Mouse (Mus musculus): ENCODE measurements around the gene Chst5. TPM values are rescaled to one million over a fixed set of nuclear protein-coding genes. Genes with fewer than 3 reads are reported as not detected.

Chst5 gene
- polyA plus RNA-seq, 1 experiment: not detected

DNA sequence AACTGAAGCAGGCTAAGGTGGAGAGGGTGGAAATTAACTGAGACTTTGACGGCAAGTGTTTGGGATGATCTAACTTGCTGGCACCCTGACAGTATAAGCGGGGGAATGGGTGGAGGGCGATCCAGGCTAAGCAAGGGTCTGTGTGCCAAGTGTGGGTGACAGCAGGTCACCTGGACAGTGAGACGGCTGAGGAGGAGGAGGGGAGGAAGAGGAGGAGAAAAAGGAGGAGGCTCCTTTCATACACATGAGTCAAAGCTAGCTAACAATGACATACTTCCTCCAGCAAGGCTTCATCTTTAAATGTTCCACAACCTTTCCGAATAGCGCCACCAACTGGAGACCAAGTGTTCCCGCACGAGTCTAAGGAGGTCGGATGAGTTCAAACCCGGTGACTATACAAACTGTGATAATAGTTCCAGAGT is 13.1 kb upstream of the Chst5 start:
- H3K79me3 ChIP-seq (ENCODE audit: low read depth): no peaks in the 10 kb centered on the region
- H3K36me3 ChIP-seq (ENCODE audit: control insufficient read depth, insufficient read depth): no peaks in the 10 kb centered on the region
- H3K79me2 ChIP-seq (ENCODE audit: control insufficient read depth, insufficient read depth): no peaks in the 10 kb centered on the region
- H3K4me3 ChIP-seq (ENCODE audit: insufficient read depth, poor library complexity, severe bottlenecking): no peak overlapping the region
- peak; percentile 32 for TF ChIP-seq CTCF (IDR thresholded peaks at IDR 0.05; ENCODE audit: control insufficient read depth, insufficient read depth, insufficient read length)
- no peak for TF ChIP-seq FOSL1 (IDR thresholded peaks at IDR 0.05; ENCODE audit: insufficient read depth, low read length, poor library complexity, severe bottlenecking)
- no peak for TF ChIP-seq MYOD1 (IDR thresholded peaks at IDR 0.05; ENCODE audit: control insufficient read depth, insufficient read length, low read depth)
- no peak overlapping the region for H3ac ChIP-seq (ENCODE audit: control insufficient read depth, insufficient read length, low read depth)
- H3K27me3 ChIP-seq (ENCODE audit: control insufficient read depth, insufficient read depth, insufficient read length): no peaks in the 10 kb centered on the region

DNA sequence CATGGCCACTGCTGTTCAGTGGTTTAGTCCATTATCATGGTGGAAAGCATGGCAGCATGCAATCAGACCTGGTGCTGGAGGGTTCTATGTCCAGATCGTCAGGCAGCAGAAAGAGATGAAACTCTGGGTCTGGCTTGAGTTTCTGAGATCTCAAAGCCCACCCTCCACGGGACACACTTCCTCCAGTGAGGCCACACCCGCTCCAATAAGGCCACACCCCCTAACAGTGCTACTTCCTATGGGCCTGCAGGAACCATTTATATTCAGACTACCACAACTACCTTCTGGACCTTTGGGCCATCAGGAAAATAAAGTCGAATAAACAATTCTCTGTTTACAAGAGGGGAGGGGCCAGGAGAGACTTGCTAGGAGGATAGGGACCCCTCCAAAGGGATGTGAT is 10.7 kb upstream of the Chst5 start:
- TF ChIP-seq CEBPB (IDR thresholded peaks at IDR 0.05; ENCODE audit: low read depth): no peak
- no peak for TF ChIP-seq MAX (IDR thresholded peaks at IDR 0.05)
- no peak for TF ChIP-seq MYOD1 (IDR thresholded peaks at IDR 0.05; ENCODE audit: control insufficient read depth, insufficient read length, low read depth)
- TF ChIP-seq FOSL1 (IDR thresholded peaks at IDR 0.05; ENCODE audit: insufficient read depth, low read length, poor library complexity, severe bottlenecking): no peak
- TF ChIP-seq USF1 (IDR thresholded peaks at IDR 0.05; ENCODE audit: low read depth): no peak
- no peak for TF ChIP-seq MYOG (IDR thresholded peaks at IDR 0.05; ENCODE audit: control insufficient read depth, extremely low read depth, insufficient read length)
- no peaks in the 10 kb centered on the region for H3K79me3 ChIP-seq (ENCODE audit: low read depth)
- H3ac ChIP-seq (ENCODE audit: control insufficient read depth, insufficient read length, low read depth): no peak overlapping the region
- H3K4me3 ChIP-seq (ENCODE audit: insufficient read depth, poor library complexity, severe bottlenecking): no peak overlapping the region
- H3K36me3 ChIP-seq (ENCODE audit: control insufficient read depth, insufficient read depth): no peaks in the 10 kb centered on the region
- H3K27me3 ChIP-seq (ENCODE audit: control insufficient read depth, insufficient read depth, insufficient read length): no peaks in the 10 kb centered on the region
- H3K79me2 ChIP-seq (ENCODE audit: control insufficient read depth, insufficient read depth): no peaks in the 10 kb centered on the region

DNA sequence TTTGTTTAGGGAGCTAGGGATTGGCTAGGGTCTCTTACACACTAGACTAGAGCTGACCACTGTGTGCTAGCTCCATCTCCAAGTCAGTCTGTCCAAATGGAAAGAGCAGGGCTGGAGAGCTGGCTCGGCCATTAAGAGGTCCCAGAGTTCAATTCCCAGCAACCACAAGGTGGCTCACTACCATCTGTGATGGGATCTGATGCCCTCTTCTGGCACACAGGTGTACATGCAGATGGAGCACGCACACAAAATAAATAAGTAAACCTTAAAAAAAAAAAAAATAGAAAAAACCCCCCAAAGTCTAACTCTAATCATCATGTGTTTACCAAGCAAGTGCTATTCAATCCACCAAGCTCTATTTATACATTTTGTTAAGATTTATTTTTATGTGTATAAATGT is 9.4 kb upstream of the Chst5 start:
- Histone ChIP-seq H3K79me2 (ENCODE audit: control insufficient read depth, insufficient read depth) (no peaks in the 10 kb centered on the region), H3K4me3 (ENCODE audit: insufficient read depth, poor library complexity, severe bottlenecking) (no peak overlapping the region), H3K79me3 (ENCODE audit: low read depth) (no peaks in the 10 kb centered on the region), H3K27me3 (ENCODE audit: control insufficient read depth, insufficient read depth, insufficient read length) (no peaks in the 10 kb centered on the region), H3K36me3 (ENCODE audit: control insufficient read depth, insufficient read depth) (no peaks in the 10 kb centered on the region), H3ac (ENCODE audit: control insufficient read depth, insufficient read length, low read depth) (no peak overlapping the region)
- TF ChIP-seq FOSL1 (IDR thresholded peaks at IDR 0.05; ENCODE audit: insufficient read depth, low read length, poor library complexity, severe bottlenecking) (no peak), MYOG (IDR thresholded peaks at IDR 0.05; ENCODE audit: control insufficient read depth, extremely low read depth, insufficient read length) (no peak), USF1 (IDR thresholded peaks at IDR 0.05; ENCODE audit: low read depth) (no peak), CEBPB (IDR thresholded peaks at IDR 0.05; ENCODE audit: low read depth) (no peak), MYOD1 (IDR thresholded peaks at IDR 0.05; ENCODE audit: control insufficient read depth, insufficient read length, low read depth) (no peak), MAX (IDR thresholded peaks at IDR 0.05) (no peak), CTCF (IDR thresholded peaks at IDR 0.05; ENCODE audit: control insufficient read depth, insufficient read depth, insufficient read length) (no peak)

DNA sequence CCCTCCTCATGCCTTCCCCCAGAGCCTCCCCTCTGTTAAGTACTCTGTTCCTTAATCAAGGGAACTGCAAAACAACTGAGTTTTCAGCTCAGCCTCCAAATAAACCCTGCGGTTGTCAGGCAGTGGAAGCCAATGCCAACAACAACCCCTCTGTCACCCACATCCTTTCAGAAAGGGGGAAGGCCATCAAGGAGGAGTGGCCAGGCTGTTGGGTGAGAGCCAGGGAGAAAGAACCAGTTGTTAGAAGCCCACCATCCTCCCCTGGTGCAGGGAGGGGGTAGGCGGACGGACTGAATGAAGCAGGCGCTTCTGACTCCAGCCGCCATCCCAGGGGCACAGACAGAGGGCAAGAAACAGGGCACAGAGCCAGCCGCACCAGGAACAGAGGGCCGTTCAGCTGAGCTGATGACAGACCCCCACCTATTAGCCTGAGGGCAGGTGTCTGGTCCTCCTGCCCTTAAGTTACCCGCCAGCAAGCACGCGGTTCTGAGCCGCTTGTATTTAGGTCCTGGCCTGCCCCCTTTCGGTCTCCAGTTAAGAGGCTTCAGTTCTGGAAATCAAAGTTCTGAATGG is 2.7 kb upstream of the Chst5 start:
- no peaks in the 10 kb centered on the region for H3K79me3 ChIP-seq (ENCODE audit: low read depth)
- no peaks in the 10 kb centered on the region for H3K36me3 ChIP-seq (ENCODE audit: control insufficient read depth, insufficient read depth)
- no peaks in the 10 kb centered on the region for H3K79me2 ChIP-seq (ENCODE audit: control insufficient read depth, insufficient read depth)
- no peak for TF ChIP-seq USF1 (IDR thresholded peaks at IDR 0.05; ENCODE audit: low read depth)
- no peak for TF ChIP-seq FOSL1 (IDR thresholded peaks at IDR 0.05; ENCODE audit: insufficient read depth, low read length, poor library complexity, severe bottlenecking)
- TF ChIP-seq MYOD1 (IDR thresholded peaks at IDR 0.05; ENCODE audit: control insufficient read depth, insufficient read length, low read depth): no peak
- TF ChIP-seq CEBPB (IDR thresholded peaks at IDR 0.05; ENCODE audit: low read depth): no peak
- TF ChIP-seq MYOG (IDR thresholded peaks at IDR 0.05; ENCODE audit: control insufficient read depth, extremely low read depth, insufficient read length): no peak
- no peak for TF ChIP-seq CTCF (IDR thresholded peaks at IDR 0.05; ENCODE audit: control insufficient read depth, insufficient read depth, insufficient read length)
- no peak for TF ChIP-seq MAX (IDR thresholded peaks at IDR 0.05)
- H3K27me3 ChIP-seq (ENCODE audit: control insufficient read depth, insufficient read depth, insufficient read length): no peaks in the 10 kb centered on the region
- H3ac ChIP-seq (ENCODE audit: control insufficient read depth, insufficient read length, low read depth): no peak overlapping the region
- no peak overlapping the region for H3K4me3 ChIP-seq (ENCODE audit: insufficient read depth, poor library complexity, severe bottlenecking)

DNA sequence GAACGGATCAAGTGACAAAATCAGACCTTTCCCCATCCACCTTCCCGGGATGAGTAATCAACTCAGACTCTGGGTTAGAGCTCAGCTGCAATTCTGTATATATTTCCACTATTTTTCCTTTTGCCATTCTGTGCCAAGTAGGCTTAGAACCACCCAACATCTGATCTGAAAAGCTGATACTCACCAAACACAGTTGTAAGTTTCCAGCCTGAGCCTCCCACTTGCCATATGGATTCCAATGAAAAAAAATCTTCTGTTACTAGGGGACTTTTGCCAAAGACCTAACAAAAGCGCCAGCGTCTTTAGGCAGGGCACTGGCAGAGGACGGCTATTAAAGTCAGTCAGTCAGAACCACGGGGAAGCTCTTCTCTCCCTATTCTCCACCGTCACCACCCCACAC is 1.3 kb upstream of the Chst5 start:
- Histone ChIP-seq H3K27me3 (ENCODE audit: control insufficient read depth, insufficient read depth, insufficient read length) (no peaks in the 10 kb centered on the region), H3ac (ENCODE audit: control insufficient read depth, insufficient read length, low read depth) (no peak overlapping the region), H3K79me3 (ENCODE audit: low read depth) (no peaks in the 10 kb centered on the region), H3K4me3 (ENCODE audit: insufficient read depth, poor library complexity, severe bottlenecking) (no peak overlapping the region), H3K36me3 (ENCODE audit: control insufficient read depth, insufficient read depth) (no peaks in the 10 kb centered on the region), H3K79me2 (ENCODE audit: control insufficient read depth, insufficient read depth) (no peaks in the 10 kb centered on the region)
- TF ChIP-seq CTCF (IDR thresholded peaks at IDR 0.05; ENCODE audit: control insufficient read depth, insufficient read depth, insufficient read length) (no peak), CEBPB (IDR thresholded peaks at IDR 0.05; ENCODE audit: low read depth) (no peak), MAX (IDR thresholded peaks at IDR 0.05) (no peak), USF1 (IDR thresholded peaks at IDR 0.05; ENCODE audit: low read depth) (no peak), MYOD1 (IDR thresholded peaks at IDR 0.05; ENCODE audit: control insufficient read depth, insufficient read length, low read depth) (no peak), MYOG (IDR thresholded peaks at IDR 0.05; ENCODE audit: control insufficient read depth, extremely low read depth, insufficient read length) (no peak), FOSL1 (IDR thresholded peaks at IDR 0.05; ENCODE audit: insufficient read depth, low read length, poor library complexity, severe bottlenecking) (no peak)

Measured in C2C12 (cell line).